26 mouse cellular contexts compared by ENCODE assay signal in the genomic region with DNA sequence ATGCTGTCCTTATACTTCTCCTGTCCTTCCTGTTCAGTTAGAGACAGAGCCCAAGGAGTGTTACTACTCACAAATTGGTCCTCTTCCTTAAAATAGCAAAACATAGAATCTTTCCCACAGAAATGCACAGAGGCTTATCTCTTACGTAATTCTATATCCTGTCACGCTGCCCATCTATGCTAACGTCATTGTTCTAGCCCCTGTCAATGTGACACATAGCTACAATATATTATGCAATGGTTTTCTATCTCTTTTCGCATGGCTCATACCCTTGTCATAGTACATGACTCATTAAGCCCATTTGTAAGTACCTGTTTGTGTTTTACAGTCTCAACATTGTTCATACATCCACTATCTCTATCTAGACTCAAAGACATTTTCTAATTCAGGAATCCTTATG. TPM values are rescaled to one million over a fixed set of nuclear protein-coding genes. Genes with fewer than 3 reads are reported as not detected.
"Had no signal": no experiment of that assay in that cellular context is flagged by ENCODE, and none has a peak within 500 bp of the region (broad histone marks: within the 10 kb centered on the region; RNA-seq: fewer than 3 reads in every experiment).

No protein-coding gene starts in this region.

- ATAC-seq: hindbrain, postnatal 0 days; intestine, embryonic 16.5 days had no signal

- DNase-seq: gastrocnemius, postnatal 14 days; gastrocnemius, postnatal 36 days; heart, adult 18-20 months; heart, postnatal 10 days; heart, postnatal 36 days; kidney, adult 11 months; kidney, adult 2 months; kidney, adult 9 months; kidney, postnatal 14 days; kidney, postnatal 36 days; layer of hippocampus, adult 9-11 months; layer of hippocampus, postnatal 36 days; liver; liver, embryonic 13.5 days had no signal

RNA-seq across cellular contexts. Expression of a gene that starts 2.2 kb away (rescaled TPM):
- total RNA-seq: gastrocnemius, adult 8-10 months; gastrocnemius, postnatal 14 days; gastrocnemius, postnatal 36 days; heart, adult 18-20 months; heart, adult 8-10 months; heart, postnatal 10 days; heart, postnatal 36 days; hematopoietic stem cell, adult 5-6 weeks; hindbrain, postnatal 0 days; layer of hippocampus, adult 18-20 months; layer of hippocampus, adult 8-10 months; layer of hippocampus, postnatal 14 days; layer of hippocampus, postnatal 36 days; left cerebral cortex, adult 18-20 months; left cerebral cortex, adult 8-10 months; left cerebral cortex, postnatal 10 days; left cerebral cortex, postnatal 36 days had no signal

RNA-seq across cellular contexts. Expression of a gene that starts 18.7 kb away (rescaled TPM):
- total RNA-seq: gastrocnemius, adult 8-10 months; gastrocnemius, postnatal 14 days; gastrocnemius, postnatal 36 days; heart, adult 18-20 months; heart, adult 8-10 months; heart, postnatal 10 days; heart, postnatal 36 days; hematopoietic stem cell, adult 5-6 weeks; hindbrain, postnatal 0 days; layer of hippocampus, adult 18-20 months; layer of hippocampus, adult 8-10 months; layer of hippocampus, postnatal 14 days; layer of hippocampus, postnatal 36 days; left cerebral cortex, adult 18-20 months; left cerebral cortex, adult 8-10 months; left cerebral cortex, postnatal 10 days; left cerebral cortex, postnatal 36 days had no signal

RNA-seq across cellular contexts. Expression of a gene that starts 49.8 kb away (rescaled TPM):
- total RNA-seq: gastrocnemius, adult 8-10 months; gastrocnemius, postnatal 14 days; gastrocnemius, postnatal 36 days; heart, adult 18-20 months; heart, adult 8-10 months; heart, postnatal 10 days; heart, postnatal 36 days; hematopoietic stem cell, adult 5-6 weeks; hindbrain, postnatal 0 days; layer of hippocampus, adult 18-20 months; layer of hippocampus, adult 8-10 months; layer of hippocampus, postnatal 14 days; layer of hippocampus, postnatal 36 days; left cerebral cortex, adult 18-20 months; left cerebral cortex, adult 8-10 months; left cerebral cortex, postnatal 10 days; left cerebral cortex, postnatal 36 days had no signal
